Comparison of ENCODE assay signal across 19 mouse cellular contexts in genomic region chr9:60870451-60870850, GRCm38 (mm10).
"Had no signal": no experiment of that assay in that cellular context is flagged by ENCODE, and none has a peak within 500 bp of the region (broad histone marks: within the 10 kb centered on the region; RNA-seq: fewer than 3 reads in every experiment).

No protein-coding gene starts in this region.

- H3K27ac ChIP-seq: limb, embryonic 12.5 days; limb, embryonic 15.5 days; liver, embryonic 14.5 days; macrophage; midbrain, embryonic 13.5 days; neural tube, embryonic 12.5 days; neural tube, embryonic 15.5 days; stomach, embryonic 15.5 days had no signal

- H3K9me3 ChIP-seq: limb, embryonic 12.5 days; limb, embryonic 15.5 days; midbrain, embryonic 13.5 days; neural tube, embryonic 12.5 days; neural tube, embryonic 15.5 days; stomach, embryonic 15.5 days had no signal

- H3K4me3 ChIP-seq: limb, embryonic 12.5 days; limb, embryonic 15.5 days; midbrain, embryonic 13.5 days; neural tube, embryonic 12.5 days; neural tube, embryonic 15.5 days; stomach, embryonic 15.5 days had no signal

- H3K9ac ChIP-seq: limb, embryonic 12.5 days; limb, embryonic 15.5 days; liver, embryonic 14.5 days; liver, postnatal 0 days; lung, embryonic 14.5 days; midbrain, embryonic 13.5 days; neural tube, embryonic 12.5 days; neural tube, embryonic 15.5 days; stomach, embryonic 15.5 days had no signal

- H3K27me3 ChIP-seq: limb, embryonic 12.5 days; limb, embryonic 15.5 days; midbrain, embryonic 13.5 days; neural tube, embryonic 12.5 days; neural tube, embryonic 15.5 days; stomach, embryonic 15.5 days had no signal

- ATAC-seq: liver, postnatal 0 days; lung, postnatal 0 days had no signal

- H3K4me1 ChIP-seq: limb, embryonic 12.5 days; limb, embryonic 15.5 days; stomach, embryonic 15.5 days had no signal

- DNase-seq: kidney, postnatal 10 days; kidney, postnatal 36 days; left cerebral cortex, postnatal 4 days; liver, postnatal 0 days; lung, embryonic 14.5 days; right cerebral cortex, adult 18-20 months; right cerebral cortex, postnatal 14 days; right cerebral cortex, postnatal 4 days; thymus, postnatal 25 days had no signal

- H3K4me2 ChIP-seq: limb, embryonic 12.5 days; limb, embryonic 15.5 days; liver, embryonic 11.5 days; lung, embryonic 14.5 days; neural tube, embryonic 12.5 days; neural tube, embryonic 15.5 days; stomach, embryonic 15.5 days had no signal

- H3K36me3 ChIP-seq: neural tube, embryonic 15.5 days had no signal
